Mouse (Mus musculus): Measurements from ENCODE around the gene Ift122. TPM values are rescaled to one million over a fixed set of nuclear protein-coding genes. Genes with fewer than 3 reads are reported as not detected.
A peak's percentile ranks its signal among the peaks of the same experiment; 100 is the strongest.

Ift122 gene
- 21.0 and 21.1 TPM in 2 replicates for polyA plus RNA-seq (2015; fragmentation: Nextera tagmentation; extraction: Ambion mirVana)

DNA sequence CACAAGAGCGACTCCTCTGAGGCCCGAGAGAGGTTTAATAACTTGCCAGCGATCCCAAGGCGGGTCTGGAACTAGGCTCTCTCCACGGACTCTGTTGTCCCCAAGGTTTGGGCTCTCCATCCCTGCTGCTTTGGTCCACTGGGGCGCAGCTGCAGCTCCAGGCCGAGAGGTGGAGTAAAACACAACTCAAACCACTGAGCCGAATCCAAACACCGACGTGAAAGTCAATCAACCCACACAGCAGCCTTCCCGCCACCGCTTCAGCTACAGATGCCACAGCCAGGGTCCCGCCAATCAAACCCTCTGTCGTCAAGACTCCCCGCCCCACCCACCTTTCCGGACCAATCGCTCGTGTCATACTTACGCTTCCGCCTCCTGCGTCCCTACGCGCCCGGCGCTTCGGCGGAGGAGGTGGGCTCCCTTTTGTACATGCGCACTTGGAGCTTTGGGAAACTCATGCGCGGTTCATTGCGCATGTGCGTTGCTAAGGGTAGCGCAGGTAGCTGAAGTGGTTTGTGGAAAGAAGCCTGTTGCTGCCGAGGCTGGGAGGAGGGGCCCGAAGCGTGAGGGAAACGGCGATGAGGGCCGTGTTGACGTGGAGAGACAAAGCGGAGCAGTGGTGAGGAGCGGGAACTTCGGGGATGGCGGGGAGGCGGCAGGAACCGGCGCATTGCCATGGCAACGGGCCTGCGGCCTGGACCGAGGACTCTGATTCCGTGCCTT, at the start of gene Ift122, which contains the start of gene Mbd4:
Ift122 (plus strand) TSS at position 380 of the 723 bp plus-strand sequence.
Mbd4 (minus strand) TSS at position 281 of the 723 bp plus-strand sequence.
- H3K4me2 ChIP-seq (ENCODE audit: low read depth, low read length): peak within 1 kb of the TSS; percentile 61
- no peaks in the 10 kb centered on the region for H3K27me3 ChIP-seq (ENCODE audit: control insufficient read depth, insufficient read depth, low read length)
- ATAC-seq (ENCODE audit: insufficient read depth, low FRiP score): peak; percentile 97
- 0 out of 2 replicates have a peak, but pooled peaks cover 5% of the 10 kb centered on the region for H3K36me3 ChIP-seq (ENCODE audit: control insufficient read depth, insufficient read depth, low read length)
- under 1% methylated on average over 51 of the region's 51 CpGs for WGBS
- no peaks in the 10 kb centered on the region for H3K9me3 ChIP-seq (replicated peaks; ENCODE audit: control insufficient read depth, low read length)
- peak within 1 kb of the TSS; percentile 74 for H3K4me3 ChIP-seq (replicated peaks; ENCODE audit: low read length)
- peak within 1 kb of the TSS; percentile 72 for H3K9ac ChIP-seq (ENCODE audit: low read length)
- peak within 1 kb of the TSS; percentile 90 for H3K27ac ChIP-seq (ENCODE audit: low read length)
- peaks cover 17% of the 10 kb centered on the region for H3K4me1 ChIP-seq (ENCODE audit: control insufficient read depth, insufficient read depth, low read length)

- no peaks in the 10 kb centered on the region for H3K9me3 ChIP-seq (replicated peaks; ENCODE audit: control insufficient read depth, low read length)
- peaks cover 15% of the 10 kb centered on the region for H3K4me1 ChIP-seq (ENCODE audit: control insufficient read depth, insufficient read depth, low read length)
- H3K27me3 ChIP-seq (ENCODE audit: control insufficient read depth, insufficient read depth, low read length): no peaks in the 10 kb centered on the region
- WGBS: 43% methylated on average over 16 of the region's 16 CpGs
- no peak overlapping the region for H3K27ac ChIP-seq (ENCODE audit: low read length)
- H3K4me2 ChIP-seq (ENCODE audit: low read depth, low read length): no peak overlapping the region
- ATAC-seq (ENCODE audit: insufficient read depth, low FRiP score): no peak
- H3K36me3 ChIP-seq (ENCODE audit: control insufficient read depth, insufficient read depth, low read length): peaks cover 34% of the 10 kb centered on the region
- H3K4me3 ChIP-seq (replicated peaks; ENCODE audit: low read length): no peak overlapping the region
- no peak overlapping the region for H3K9ac ChIP-seq (ENCODE audit: low read length)
These were observed 49.5 kb upstream of the Ift122 start for GRCm38 (mm10) chr6:115803541-115804382.

- Histone ChIP-seq H3K27me3 (ENCODE audit: control insufficient read depth, insufficient read depth, low read length) (no peaks in the 10 kb centered on the region), H3K4me3 (replicated peaks; ENCODE audit: low read length) (no peak overlapping the region), H3K27ac (ENCODE audit: low read length) (no peak overlapping the region), H3K9me3 (replicated peaks; ENCODE audit: control insufficient read depth, low read length) (no peaks in the 10 kb centered on the region), H3K36me3 (ENCODE audit: control insufficient read depth, insufficient read depth, low read length) (peaks cover 29% of the 10 kb centered on the region), H3K4me1 (ENCODE audit: control insufficient read depth, insufficient read depth, low read length) (peaks cover 15% of the 10 kb centered on the region), H3K9ac (ENCODE audit: low read length) (no peak overlapping the region), H3K4me2 (ENCODE audit: low read depth, low read length) (no peak overlapping the region)
- 63% methylated on average over 10 of the region's 10 CpGs for WGBS
- no peak for ATAC-seq (ENCODE audit: insufficient read depth, low FRiP score)
These were observed 48.7 kb upstream of the Ift122 start for GRCm38 (mm10) chr6:115804432-115805192.

DNA sequence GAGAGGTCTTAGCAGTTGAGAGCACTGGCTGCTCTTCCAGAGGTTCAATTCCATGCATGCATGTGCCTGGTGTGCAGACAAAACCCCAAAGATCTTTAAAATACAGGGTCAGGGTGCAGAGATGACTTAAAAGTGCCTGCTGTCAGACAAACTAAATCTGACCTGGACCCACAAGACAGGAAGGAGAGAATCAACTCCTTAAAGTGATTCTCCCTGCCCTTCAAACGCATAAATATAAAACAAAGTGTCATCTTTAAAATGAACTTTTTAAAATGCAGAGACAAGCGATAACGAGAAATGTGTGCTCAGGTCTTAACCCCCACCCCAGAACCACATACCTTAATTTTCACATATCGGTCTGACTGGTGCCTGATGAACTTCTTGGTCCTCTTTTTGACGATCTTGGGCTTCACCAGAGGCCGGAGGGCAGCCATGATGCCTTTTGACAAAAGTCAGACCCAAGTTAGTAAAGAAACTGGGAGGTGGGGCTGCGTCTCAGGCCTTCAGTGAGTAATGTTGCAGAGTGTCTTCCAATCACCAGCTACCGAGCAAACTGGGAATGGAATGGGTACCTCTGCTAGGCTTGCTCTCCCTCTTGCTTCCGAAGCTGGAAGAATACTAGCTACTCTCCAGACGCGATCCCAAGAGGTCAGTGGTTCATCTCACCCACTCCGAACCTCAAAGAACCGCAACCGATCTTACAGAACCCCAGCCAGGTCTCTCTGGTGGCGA, 45.6 kb upstream of the Ift122 start:
- Histone ChIP-seq H3K27me3 (ENCODE audit: control insufficient read depth, insufficient read depth, low read length) (no peaks in the 10 kb centered on the region), H3K9ac (ENCODE audit: low read length) (peak overlapping the region; percentile 99), H3K27ac (ENCODE audit: low read length) (peak overlapping the region; percentile 86), H3K4me3 (replicated peaks; ENCODE audit: low read length) (peak overlapping the region; percentile 100), H3K4me2 (ENCODE audit: low read depth, low read length) (peak overlapping the region; percentile 87), H3K36me3 (ENCODE audit: control insufficient read depth, insufficient read depth, low read length) (peaks cover 24% of the 10 kb centered on the region), H3K9me3 (replicated peaks; ENCODE audit: control insufficient read depth, low read length) (no peaks in the 10 kb centered on the region), H3K4me1 (ENCODE audit: control insufficient read depth, insufficient read depth, low read length) (peaks cover 15% of the 10 kb centered on the region)
- WGBS: 2% methylated on average over 15 of the region's 15 CpGs
- no peak for ATAC-seq (ENCODE audit: insufficient read depth, low FRiP score)

GRCm38 (mm10) chr6:115808196-115808487, 45.1 kb upstream of the Ift122 start:
- no peak for ATAC-seq (ENCODE audit: insufficient read depth, low FRiP score)

DNA sequence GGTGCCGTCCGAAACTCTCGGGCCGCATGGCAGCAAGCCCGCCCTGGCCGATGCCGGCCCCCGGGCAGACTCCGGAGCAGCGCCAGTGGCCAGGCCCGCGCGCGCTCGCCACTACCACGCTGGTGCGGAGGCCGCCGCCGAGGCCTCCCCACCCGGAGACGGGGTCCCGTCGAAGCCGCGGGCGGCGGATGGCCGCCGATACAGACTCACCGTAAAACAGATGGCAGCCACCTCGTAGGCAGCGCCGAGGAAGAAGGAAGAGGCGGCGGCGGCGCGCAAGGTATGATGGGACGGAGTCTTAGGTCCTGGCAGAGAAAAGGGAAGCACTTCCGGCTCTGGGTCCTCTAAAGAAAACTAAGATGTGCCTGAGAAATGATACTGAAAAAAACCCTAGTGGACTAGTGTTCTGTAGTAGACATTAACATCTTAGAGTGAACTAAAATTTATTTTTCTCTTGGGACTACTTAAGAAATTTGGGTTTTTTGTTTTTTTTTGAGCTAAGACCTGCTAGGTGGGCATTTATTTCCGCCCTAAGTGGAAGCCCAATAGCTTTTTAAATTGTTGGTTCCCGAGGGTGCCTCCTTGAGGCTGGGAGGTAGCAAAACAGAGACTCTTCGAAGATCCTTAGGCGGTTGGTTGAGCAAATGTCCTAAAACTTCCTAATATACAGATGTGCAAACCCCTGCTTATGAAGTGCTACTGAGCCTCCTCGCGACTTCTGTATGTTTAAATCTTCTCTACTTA, 44.6 kb upstream of the Ift122 start, which contains the start of gene Rpl32:
Rpl32 (minus strand) TSS at position 260 of the 744 bp plus-strand sequence.
- peak within 1 kb of the TSS; percentile 99 for H3K9ac ChIP-seq (ENCODE audit: low read length)
- H3K36me3 ChIP-seq (ENCODE audit: control insufficient read depth, insufficient read depth, low read length): peaks cover 24% of the 10 kb centered on the region
- no peaks in the 10 kb centered on the region for H3K9me3 ChIP-seq (replicated peaks; ENCODE audit: control insufficient read depth, low read length)
- under 1% methylated on average over 47 of the region's 47 CpGs for WGBS
- H3K4me3 ChIP-seq (replicated peaks; ENCODE audit: low read length): peak within 1 kb of the TSS; percentile 100
- H3K4me2 ChIP-seq (ENCODE audit: low read depth, low read length): peak within 1 kb of the TSS; percentile 87
- ATAC-seq (ENCODE audit: insufficient read depth, low FRiP score): peak; percentile 90
- H3K27ac ChIP-seq (ENCODE audit: low read length): peak within 1 kb of the TSS; percentile 86
- H3K27me3 ChIP-seq (ENCODE audit: control insufficient read depth, insufficient read depth, low read length): no peaks in the 10 kb centered on the region
- H3K4me1 ChIP-seq (ENCODE audit: control insufficient read depth, insufficient read depth, low read length): peaks cover 15% of the 10 kb centered on the region

More at GRCm38 (mm10) chr6:115808196-115808487, 45.1 kb upstream of the Ift122 start:
- H3K4me1 ChIP-seq (ENCODE audit: control insufficient read depth, insufficient read depth, low read length): peaks cover 15% of the 10 kb centered on the region
- H3K4me3 ChIP-seq (replicated peaks; ENCODE audit: low read length): peak overlapping the region; percentile 100
- H3K36me3 ChIP-seq (ENCODE audit: control insufficient read depth, insufficient read depth, low read length): peaks cover 24% of the 10 kb centered on the region
- peak overlapping the region; percentile 87 for H3K4me2 ChIP-seq (ENCODE audit: low read depth, low read length)
- under 1% methylated on average over 22 of the region's 22 CpGs for WGBS
- peak overlapping the region; percentile 99 for H3K9ac ChIP-seq (ENCODE audit: low read length)
- H3K27ac ChIP-seq (ENCODE audit: low read length): peak overlapping the region; percentile 86
- H3K27me3 ChIP-seq (ENCODE audit: control insufficient read depth, insufficient read depth, low read length): no peaks in the 10 kb centered on the region
- no peaks in the 10 kb centered on the region for H3K9me3 ChIP-seq (replicated peaks; ENCODE audit: control insufficient read depth, low read length)

DNA sequence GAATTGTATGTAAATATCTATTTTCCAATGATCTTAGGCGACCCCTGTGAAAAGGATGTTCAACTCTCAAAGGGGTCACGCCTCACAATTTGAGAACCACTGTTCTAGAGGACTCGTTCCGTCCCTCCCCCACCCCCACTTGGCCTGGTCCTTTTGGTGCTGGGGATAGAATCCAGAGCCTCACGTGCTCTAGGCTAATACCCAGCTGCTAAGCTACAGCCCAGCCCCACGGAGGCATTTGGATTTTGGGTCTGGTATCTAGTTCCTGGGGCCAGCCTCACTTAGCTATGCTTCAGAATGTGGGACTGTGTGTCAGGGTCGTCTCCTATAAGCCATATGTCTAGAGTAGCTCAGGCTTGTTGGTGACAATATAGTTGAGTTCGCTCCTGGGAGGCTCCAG, 41.7 kb upstream of the Ift122 start:
- 67% methylated on average over 8 of the region's 8 CpGs for WGBS
- Histone ChIP-seq H3K9me3 (replicated peaks; ENCODE audit: control insufficient read depth, low read length) (no peaks in the 10 kb centered on the region), H3K9ac (ENCODE audit: low read length) (no peak overlapping the region), H3K36me3 (ENCODE audit: control insufficient read depth, insufficient read depth, low read length) (peaks cover 7% of the 10 kb centered on the region; the same call in 1 of the 2 replicates), H3K27me3 (ENCODE audit: control insufficient read depth, insufficient read depth, low read length) (no peaks in the 10 kb centered on the region), H3K4me2 (ENCODE audit: low read depth, low read length) (no peak overlapping the region), H3K4me1 (ENCODE audit: control insufficient read depth, insufficient read depth, low read length) (peaks cover 8% of the 10 kb centered on the region), H3K27ac (ENCODE audit: low read length) (no peak overlapping the region), H3K4me3 (replicated peaks; ENCODE audit: low read length) (no peak overlapping the region)
- no peak for ATAC-seq (ENCODE audit: insufficient read depth, low FRiP score)

- ATAC-seq (ENCODE audit: insufficient read depth, low FRiP score): peak; percentile 23; the same call in 1 of the 2 replicates
- WGBS: 26% methylated on average over 4 of the region's 4 CpGs
- H3K4me1 ChIP-seq (ENCODE audit: control insufficient read depth, insufficient read depth, low read length): no peaks in the 10 kb centered on the region; the same call in 1 of the 2 replicates
- H3K36me3 ChIP-seq (ENCODE audit: control insufficient read depth, insufficient read depth, low read length): no peaks in the 10 kb centered on the region
- H3K9me3 ChIP-seq (replicated peaks; ENCODE audit: control insufficient read depth, low read length): no peaks in the 10 kb centered on the region
- no peak overlapping the region for H3K27ac ChIP-seq (ENCODE audit: low read length)
- no peaks in the 10 kb centered on the region for H3K27me3 ChIP-seq (ENCODE audit: control insufficient read depth, insufficient read depth, low read length)
- H3K9ac ChIP-seq (ENCODE audit: low read length): no peak overlapping the region
- H3K4me2 ChIP-seq (ENCODE audit: low read depth, low read length): no peak overlapping the region
- no peak overlapping the region for H3K4me3 ChIP-seq (replicated peaks; ENCODE audit: low read length)
These were observed 39.2 kb upstream of the Ift122 start for GRCm38 (mm10) chr6:115814104-115814503.

Measured in stomach, embryonic 16.5 days (tissue).